Mouse (Mus musculus): Measurements from ENCODE around the gene Pde10a. TPM values are rescaled to one million over a fixed set of nuclear protein-coding genes. Genes with fewer than 3 reads are reported as not detected.
A peak's percentile ranks its signal among the peaks of the same experiment; 100 is the strongest.

The Pde10a gene
- total RNA-seq, 2 experiments from 2014 or later: 67.6 to 71.6 TPM

GRCm38 (mm10) chr17:8533828-8534227 lies 8.7 kb downstream of the Pde10a start:
- no peak overlapping the region for H3K4me3 ChIP-seq
- H3K27ac ChIP-seq: no peak overlapping the region
- DNase-seq (ENCODE audit: low spot score in 2 of 2): no peak
- TF ChIP-seq CTCF (conservative IDR thresholded peaks at IDR 0.05): peak; percentile 68

- no peak for DNase-seq (ENCODE audit: low spot score in 2 of 2)
- no peak for TF ChIP-seq CTCF (conservative IDR thresholded peaks at IDR 0.05)
- no peak overlapping the region for H3K4me3 ChIP-seq
- H3K27ac ChIP-seq: no peak overlapping the region
These were observed 11.3 kb downstream of the Pde10a start for GRCm38 (mm10) chr17:8536522-8536921.

GRCm38 (mm10) chr17:8538102-8538501 lies 12.9 kb downstream of the Pde10a start:
- Histone ChIP-seq H3K27ac (no peak overlapping the region), H3K4me3 (no peak overlapping the region)
- DNase-seq (ENCODE audit: low spot score in 2 of 2): no peak
- TF ChIP-seq CTCF (conservative IDR thresholded peaks at IDR 0.05): peak; percentile 66

GRCm38 (mm10) chr17:8541974-8542538 lies 16.9 kb downstream of the Pde10a start:
- no peak overlapping the region for H3K4me3 ChIP-seq
- no peak overlapping the region for H3K27ac ChIP-seq
- TF ChIP-seq CTCF (conservative IDR thresholded peaks at IDR 0.05): no peak
- no peak for DNase-seq (ENCODE audit: low spot score in 2 of 2)

- Histone ChIP-seq H3K27ac (no peak overlapping the region), H3K4me3 (no peak overlapping the region)
- no peak for DNase-seq (ENCODE audit: low spot score in 2 of 2)
- no peak for TF ChIP-seq CTCF (conservative IDR thresholded peaks at IDR 0.05)
These were observed 21.2 kb downstream of the Pde10a start for GRCm38 (mm10) chr17:8546366-8546765.

- peak; percentile 60 for TF ChIP-seq CTCF (conservative IDR thresholded peaks at IDR 0.05)
- Histone ChIP-seq H3K4me3 (no peak overlapping the region), H3K27ac (no peak overlapping the region)
- no peak for DNase-seq (ENCODE audit: low spot score in 2 of 2)
These were observed 23.6 kb downstream of the Pde10a start for GRCm38 (mm10) chr17:8548733-8549132.

GRCm38 (mm10) chr17:8551641-8552040 lies 26.5 kb downstream of the Pde10a start:
- Histone ChIP-seq H3K4me3 (no peak overlapping the region), H3K27ac (no peak overlapping the region)
- no peak for TF ChIP-seq CTCF (conservative IDR thresholded peaks at IDR 0.05)
- no peak for DNase-seq (ENCODE audit: low spot score in 2 of 2)

- DNase-seq (ENCODE audit: low spot score in 2 of 2): no peak
- Histone ChIP-seq H3K27ac (no peak overlapping the region), H3K4me3 (no peak overlapping the region)
- no peak for TF ChIP-seq CTCF (conservative IDR thresholded peaks at IDR 0.05)
These were observed 27.3 kb downstream of the Pde10a start for GRCm38 (mm10) chr17:8552346-8553035.

GRCm38 (mm10) chr17:8553601-8554000 lies 28.4 kb downstream of the Pde10a start:
- H3K27ac ChIP-seq: no peak overlapping the region
- TF ChIP-seq CTCF (conservative IDR thresholded peaks at IDR 0.05): no peak
- DNase-seq (ENCODE audit: low spot score in 2 of 2): no peak
- H3K4me3 ChIP-seq: no peak overlapping the region

- Histone ChIP-seq H3K27ac (no peak overlapping the region), H3K4me3 (no peak overlapping the region)
- no peak for TF ChIP-seq CTCF (conservative IDR thresholded peaks at IDR 0.05)
- DNase-seq (ENCODE audit: low spot score in 2 of 2): no peak
These were observed 29.0 kb downstream of the Pde10a start for GRCm38 (mm10) chr17:8554219-8554618.

GRCm38 (mm10) chr17:8555785-8556184 lies 30.6 kb downstream of the Pde10a start:
- Histone ChIP-seq H3K4me3 (no peak overlapping the region), H3K27ac (no peak overlapping the region)
- DNase-seq (ENCODE audit: low spot score in 2 of 2): no peak
- no peak for TF ChIP-seq CTCF (conservative IDR thresholded peaks at IDR 0.05)

GRCm38 (mm10) chr17:8556223-8556622 lies 31.1 kb downstream of the Pde10a start:
- Histone ChIP-seq H3K27ac (no peak overlapping the region), H3K4me3 (no peak overlapping the region)
- no peak for TF ChIP-seq CTCF (conservative IDR thresholded peaks at IDR 0.05)
- no peak for DNase-seq (ENCODE audit: low spot score in 2 of 2)

GRCm38 (mm10) chr17:8557926-8558325 lies 32.8 kb downstream of the Pde10a start:
- DNase-seq (ENCODE audit: low spot score in 2 of 2): no peak
- Histone ChIP-seq H3K4me3 (no peak overlapping the region), H3K27ac (no peak overlapping the region)

More at GRCm38 (mm10) chr17:8557926-8558325, 32.8 kb downstream of the Pde10a start:
- TF ChIP-seq CTCF (conservative IDR thresholded peaks at IDR 0.05): no peak
